Mouse (Mus musculus) fat pad, adult 2 months (tissue): ENCODE data around the gene Vsig2.

Experiments used
- DNase-seq: peaks from one replicate; pipeline ENCODE4 v3.0.0-alpha.2; 2011; ENCODE audit warnings: low read depth, low spot score; ENCODE audit errors: extremely low read depth

The Vsig2 gene

DNA sequence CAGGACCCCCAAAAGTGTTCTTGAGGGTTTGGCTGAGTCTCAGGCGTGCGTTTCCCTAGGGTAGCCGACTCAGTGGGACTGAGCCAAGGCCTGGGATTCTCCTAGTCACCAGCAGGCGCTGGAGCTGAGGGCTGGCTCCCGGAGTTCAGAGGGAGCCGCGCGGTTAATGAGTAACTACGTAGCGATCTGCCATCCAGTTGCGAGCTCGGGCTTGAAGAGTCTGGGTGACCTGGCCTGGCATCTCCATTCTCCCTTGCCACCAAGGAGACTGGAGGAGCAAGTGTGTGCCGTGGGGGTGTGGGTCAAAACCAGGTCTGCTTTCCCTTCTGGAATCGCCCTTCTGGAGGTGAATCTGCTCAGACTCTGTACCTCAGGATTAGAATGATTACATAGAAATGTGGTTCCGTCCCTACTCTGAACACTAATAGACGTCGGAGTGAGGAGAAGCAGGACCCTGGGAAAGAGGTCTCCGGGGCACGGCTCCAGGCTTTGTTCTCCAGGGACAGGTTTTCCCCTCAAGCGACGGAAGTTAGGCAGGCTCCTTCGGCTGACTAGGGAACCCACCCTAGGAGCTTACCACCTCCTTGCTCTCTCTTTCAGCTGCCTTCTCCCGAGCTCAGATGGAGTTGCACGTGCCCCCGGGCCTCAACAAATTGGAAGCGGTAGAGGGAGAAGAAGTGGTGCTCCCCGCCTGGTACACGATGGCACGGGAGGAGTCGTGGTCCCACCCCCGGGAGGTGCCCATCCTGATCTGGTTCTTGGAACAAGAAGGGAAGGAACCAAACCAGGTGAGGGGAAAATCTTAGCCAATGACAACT, 8.0 kb upstream of the Vsig2 start:
- DNase-seq, result no peak

DNA sequence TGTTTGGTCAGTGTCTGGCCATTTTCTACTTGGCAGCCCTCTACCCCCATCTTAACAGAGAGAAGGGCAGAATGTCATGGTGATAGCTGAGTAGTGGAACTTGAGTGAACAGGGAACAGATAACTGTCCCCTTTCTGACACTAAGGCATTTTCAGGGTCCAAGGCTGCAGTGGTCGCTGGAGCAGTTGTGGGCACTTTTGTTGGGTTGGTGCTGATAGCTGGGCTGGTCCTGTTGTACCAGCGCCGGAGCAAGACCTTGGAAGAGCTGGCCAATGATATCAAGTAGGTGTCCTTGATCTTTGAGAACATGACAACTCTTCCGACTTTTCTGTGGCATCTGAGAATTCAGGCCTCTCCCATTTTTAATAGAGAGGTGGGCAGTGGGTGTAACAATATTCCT, 2.2 kb upstream of the Vsig2 start:
- DNase-seq, result no peak

DNA sequence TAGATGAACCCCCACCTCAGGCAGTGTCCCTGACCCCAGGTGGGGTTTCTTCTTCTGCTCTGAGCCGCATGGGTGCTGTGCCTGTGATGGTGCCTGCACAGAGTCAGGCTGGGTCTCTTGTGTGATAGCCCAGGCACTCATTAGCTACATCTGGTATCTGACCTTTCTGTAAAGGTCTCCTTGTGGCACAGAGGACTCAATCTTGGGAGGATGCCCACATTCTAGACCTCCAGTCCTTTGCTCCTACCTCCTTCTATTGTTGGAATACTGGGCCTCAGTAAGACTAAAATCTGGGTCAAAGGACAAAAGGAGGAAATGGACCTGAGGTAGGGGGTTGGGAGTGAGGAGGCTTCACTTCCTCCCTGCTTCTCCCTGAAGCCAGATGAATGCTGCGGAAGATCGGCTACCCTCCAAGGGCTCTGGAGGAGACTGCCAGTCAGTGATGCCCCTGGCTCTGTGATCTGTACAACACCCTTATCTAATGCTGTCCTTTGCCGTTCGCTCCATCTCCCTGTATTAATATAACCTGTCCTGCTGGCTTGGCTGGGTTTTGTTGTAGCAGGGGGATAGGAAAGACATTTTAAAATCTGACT, 1.3 kb upstream of the Vsig2 start:
- DNase-seq, result no peak

DNA sequence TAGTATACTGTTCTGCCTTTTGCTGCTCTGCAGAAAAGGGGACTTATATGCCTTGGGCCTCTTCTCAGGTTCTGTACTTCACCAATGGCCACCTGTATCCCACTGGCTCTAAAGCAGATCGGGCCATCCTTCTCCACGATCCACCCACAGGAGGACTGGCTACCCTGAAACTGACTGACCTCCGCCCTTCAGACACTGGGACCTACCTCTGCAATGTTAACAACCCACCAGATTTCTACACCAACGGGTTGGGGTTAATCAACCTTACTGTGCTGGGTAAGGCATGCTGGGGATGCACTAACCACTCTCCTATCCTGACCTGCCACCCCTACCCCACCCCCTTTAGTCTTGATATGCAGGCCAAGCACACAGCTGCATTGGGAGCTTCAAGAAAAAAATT, 1.2 kb downstream of the Vsig2 start:
- DNase-seq, result no peak

DNA sequence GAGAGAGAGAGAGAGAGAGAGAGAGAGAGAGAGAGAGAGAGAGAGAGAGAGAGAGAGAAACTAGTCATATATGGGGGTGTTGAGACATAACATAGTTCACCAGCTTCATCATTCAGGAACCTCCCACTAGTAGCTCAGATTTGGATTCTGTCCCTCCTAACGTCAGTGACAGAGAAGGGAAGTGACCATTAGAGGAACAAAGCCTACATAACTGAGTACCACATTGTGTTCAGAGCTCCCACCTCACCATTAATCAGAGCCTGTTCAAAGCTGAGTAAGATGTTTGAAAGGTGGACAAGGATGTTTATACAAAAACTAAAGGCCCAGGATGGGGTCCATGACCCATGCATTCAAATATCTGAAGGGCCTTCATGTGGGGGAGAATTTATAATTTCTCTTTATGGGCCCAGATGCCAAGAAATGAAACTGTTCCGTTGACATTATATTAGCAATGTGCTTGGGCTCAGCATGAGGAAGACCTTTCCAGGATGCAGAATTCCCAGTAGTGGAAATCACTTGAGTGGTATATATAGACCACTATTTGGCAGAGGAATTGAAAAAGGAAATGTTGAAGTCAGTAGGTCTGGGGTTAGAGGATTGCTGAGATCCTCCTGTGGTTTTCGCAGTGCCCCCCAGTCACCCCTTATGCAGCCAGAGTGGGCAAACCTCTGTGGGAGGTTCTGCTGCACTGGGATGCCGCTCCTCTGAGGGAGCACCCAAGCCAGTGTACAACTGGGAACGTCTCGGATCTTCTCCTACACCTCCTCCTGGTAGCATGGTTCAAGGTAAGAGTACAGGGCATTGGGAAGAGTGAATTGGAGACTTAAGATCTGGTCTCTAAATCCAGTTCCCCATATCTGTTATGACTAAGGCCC, 1.9 kb downstream of the Vsig2 start:
- no peak for DNase-seq

DNA sequence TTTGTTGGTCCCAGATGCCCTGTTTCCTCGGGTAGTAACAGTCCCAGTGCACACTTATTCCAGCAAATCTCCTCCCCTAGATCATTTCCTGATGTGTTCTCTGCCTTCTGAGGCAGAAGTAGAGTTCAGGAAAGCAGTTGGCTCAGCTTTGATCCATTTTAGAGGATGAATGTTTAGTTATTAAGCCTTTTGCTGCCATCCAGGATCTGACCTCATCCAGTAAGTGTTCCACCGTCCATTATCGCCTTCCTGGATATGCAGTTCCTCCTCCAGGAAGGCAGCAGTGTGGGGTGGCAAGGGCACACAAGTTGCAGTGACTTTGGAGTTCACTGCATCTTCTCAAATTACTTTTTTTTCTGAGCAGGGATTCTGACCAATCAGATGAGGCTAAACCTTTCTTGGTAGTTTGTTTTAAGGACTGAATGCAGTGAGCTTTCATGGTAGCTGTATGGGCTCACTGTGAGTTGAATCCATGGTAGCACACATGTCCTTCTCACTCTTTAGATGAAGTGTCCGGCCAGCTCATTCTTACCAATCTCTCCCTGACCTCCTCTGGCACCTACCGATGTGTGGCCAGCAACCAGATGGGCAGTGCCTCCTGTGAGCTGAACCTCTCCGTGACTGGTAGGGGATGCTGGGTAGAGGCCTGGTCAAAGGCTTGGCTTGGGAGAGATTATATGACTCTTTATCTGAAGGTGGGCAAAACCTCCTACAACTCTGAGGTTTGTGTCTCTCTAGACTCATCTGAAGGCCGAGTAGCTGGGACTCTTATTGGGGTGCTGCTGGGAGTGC, 3.0 kb downstream of the Vsig2 start:
- DNase-seq, result no peak

DNA sequence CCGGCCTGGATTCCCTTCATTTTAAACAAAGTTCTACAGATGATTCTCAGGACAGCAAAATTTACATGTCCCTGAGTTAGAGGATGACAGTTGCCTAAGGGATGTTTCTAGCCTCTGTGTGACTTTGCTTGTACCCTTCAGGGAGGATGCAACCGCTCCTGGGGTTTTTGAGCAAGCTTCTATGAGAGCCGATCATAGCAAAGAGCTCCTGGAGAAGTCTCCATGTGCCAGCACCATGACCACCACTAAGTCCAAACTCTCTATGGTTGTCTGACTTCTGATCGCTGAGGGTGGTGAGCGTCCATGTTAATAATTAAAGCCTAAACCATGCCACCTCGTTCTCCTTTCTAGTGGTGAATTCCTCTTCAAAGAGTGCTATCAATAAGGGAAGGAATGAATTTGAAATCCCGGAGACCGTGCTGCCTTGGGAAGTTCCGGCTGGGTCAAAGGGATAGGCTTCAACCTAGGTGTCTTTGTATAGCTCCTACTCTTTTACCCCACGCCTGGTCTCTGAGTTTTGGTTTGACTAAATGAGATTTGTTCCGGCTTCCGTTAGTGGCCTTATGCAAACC, 4.9 kb downstream of the Vsig2 start:
- DNase-seq, result no peak

DNA sequence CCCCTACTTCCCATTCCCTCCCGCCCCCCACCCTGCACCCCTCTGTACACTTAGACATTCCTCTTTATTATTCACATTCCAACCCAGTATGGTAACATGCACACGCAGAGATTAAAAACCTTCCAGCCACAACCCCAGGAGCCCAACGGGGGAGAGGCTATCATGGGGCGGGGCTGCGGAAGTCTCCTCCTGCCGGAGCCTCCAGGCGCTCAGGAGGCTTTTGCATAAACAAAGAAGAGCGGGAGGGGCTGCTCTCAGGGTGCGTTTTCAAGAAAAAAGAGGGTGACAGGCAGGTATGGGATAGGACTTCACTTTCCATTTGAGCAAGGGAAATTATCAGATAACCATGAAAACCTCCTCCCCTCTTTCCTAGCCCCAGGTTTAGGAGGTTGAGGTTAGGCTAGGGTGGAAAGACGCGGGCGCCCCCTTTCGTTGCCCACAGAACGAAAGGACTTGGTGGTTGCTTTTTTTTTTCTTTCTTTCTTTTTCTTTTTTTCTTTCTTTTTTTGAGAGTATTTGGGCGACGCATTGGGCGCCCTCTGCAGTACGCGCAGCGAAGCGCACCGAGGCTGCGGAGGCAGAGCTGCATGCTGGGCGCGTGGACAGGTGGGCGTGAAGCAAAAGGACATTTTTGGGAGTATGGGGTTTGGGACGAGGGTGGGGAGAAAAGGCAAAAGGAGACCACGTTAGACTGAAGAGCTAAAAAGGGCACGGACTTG, 5.6 kb downstream of the Vsig2 start:
- DNase-seq, result no peak

DNA sequence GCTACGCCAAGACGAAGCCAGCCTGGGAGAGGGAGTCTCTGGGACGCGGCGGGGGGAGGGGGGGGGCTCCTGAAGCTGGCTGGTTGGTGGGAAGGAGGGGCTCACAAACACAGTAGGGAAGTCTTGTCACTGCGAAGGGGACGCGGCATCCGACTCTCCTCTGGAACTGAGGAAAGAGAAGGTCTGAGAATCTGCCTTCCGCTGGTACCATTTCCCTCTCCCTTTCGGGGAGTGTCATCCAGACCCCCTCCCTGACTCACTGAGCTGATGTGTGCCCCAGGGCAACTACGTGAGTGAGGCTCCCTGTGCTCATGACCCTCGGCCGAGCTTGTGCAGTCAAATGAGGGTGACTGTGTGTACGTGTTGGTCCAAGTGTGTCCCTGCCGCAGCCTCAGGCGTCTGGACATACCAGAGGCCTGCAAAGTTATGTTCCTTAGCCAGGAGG, 6.1 kb downstream of the Vsig2 start:
- no peak for DNase-seq

DNA sequence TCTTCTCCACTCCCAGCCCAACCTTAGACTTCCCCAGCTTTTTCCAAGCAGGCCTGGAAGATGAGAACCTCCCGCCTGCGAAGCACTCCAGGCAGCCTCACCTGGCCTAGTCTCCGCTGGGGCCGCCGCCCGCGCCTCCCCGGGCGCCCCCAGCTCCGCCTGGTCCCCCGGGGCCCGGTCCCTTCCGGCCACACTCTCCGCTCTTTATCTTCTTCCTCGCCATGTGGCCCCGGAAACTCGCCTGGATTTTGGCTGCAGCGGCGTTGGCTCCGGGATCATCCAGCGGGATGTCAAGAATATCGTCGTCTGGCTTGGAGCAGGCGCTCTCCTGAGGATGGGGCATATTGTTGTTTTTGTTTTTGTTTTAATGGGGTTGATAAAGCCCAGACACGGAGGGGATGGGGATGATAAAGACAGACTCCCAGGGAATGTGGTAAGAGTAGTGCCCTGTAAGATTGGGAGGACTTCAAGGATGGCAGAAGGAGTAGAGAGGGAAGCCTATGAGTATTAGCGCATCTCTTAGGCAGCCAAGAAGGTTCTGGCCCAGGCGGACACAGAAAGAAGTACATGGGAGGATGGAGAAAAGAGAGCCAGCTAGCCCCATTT, 6.9 kb downstream of the Vsig2 start:
- no peak for DNase-seq

DNA sequence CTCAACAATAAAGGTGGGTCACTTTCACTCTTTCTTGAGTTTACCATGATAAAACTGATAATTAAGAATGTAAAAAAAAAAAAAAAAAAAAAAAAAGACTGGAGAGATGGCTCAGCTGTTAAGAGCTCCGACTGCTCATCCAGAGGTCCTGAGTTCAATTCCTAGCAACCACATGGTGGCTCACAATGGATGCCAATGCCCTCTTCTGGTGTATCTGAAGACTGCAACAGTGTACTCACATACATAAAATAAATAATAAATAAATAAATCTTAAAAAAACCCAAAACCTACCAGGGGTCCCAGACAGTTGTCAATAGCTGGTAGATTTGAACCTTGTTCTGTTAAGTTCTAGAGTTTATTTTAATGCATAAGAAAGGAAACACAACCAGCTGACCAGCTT, 7.8 kb downstream of the Vsig2 start:
- DNase-seq, result no peak

DNA sequence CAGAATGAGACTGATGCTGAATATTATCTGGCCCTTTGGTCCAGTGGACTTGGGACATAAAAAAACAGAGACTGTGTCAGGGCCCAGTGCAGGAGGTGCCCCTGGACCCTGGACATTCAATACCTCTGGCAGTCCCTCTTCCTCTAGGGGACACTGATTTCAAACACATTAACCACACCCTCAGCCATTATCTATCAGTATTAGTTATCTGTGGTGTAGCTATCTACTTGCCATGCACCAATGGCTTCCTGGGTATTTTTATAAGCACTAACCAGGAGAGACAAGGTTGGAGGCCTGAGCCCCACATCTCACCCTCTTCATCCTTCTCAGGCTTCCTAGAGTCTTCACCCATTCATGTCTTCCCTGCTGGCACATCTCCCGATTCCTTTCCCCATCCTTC, 11.4 kb downstream of the Vsig2 start:
- no peak for DNase-seq

DNA sequence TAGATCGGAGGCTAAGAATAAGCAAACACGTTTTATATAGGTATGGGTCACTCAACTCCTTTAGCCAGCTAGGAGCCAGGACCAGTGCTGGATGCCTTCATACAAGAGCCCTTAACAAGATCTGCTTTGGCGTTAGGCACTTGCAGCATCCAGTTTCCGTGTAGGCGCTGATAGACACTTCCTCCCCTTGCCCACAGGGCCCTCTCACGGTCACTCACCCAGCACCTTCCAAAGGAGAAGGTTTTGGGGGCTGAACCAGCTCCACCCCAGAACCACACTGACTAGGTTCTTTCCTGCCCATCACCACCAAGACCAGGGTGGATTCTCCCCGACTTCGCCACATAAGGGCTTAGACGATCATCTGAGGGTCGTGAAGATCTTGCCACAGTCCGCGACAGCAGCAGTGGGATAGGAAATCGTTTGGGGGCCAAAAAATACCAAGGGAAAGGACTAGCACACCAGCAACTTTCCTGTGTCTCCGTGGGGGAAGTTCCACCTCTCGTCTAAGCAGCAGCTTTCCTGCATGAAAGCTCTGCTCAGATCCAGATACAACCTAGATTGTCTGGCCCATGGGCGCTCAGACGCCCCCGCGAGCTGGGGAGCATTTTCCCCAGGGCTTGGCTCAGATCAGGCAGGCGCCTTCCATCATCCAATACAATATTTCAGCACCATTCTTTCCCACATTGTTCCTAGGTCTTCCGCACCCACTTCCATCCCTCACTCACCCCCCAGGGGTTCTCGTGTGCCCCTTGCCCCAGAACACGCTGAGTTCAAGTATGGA, 12.9 kb downstream of the Vsig2 start:
- no peak for DNase-seq

DNA sequence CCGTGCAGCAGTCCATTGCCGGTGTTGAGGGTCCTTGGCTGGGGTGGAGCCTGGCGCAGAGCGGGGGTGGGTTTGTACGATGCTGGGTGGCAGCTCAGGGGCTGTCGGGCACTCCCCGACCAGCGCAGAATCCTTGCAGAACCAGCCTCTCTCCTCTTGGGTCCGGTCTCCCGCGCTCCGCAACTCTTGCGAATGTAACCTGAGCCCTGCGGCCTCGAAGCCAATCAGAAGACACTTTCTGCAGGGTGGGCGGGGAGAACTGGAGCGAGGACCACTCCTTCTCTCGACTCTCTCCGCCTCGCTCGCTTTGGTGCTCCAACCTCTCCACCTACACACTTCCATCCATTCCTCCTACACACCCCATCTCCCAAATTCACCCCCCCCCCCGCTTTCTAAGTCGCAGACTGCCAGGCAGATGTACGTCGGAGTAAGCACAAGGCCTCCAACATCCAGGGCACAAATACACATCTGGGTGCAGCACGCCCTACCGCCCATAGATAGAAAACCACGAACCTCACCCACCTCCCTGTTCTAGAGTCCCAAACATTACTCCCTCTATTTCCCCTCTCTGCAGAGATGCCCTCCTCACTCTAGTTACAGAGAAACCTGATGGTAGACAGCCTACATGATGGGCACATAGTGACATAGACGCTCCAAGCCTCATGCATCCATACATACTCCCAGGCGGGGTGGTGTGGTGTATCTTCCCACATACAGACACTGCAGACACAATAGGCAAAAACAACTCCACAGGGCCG, 13.7 kb downstream of the Vsig2 start, which contains the start of gene Nrgn:
TSS of gene Nrgn (minus strand) at position 369 of the 758 bp plus-strand sequence.
- DNase-seq, result no peak

DNA sequence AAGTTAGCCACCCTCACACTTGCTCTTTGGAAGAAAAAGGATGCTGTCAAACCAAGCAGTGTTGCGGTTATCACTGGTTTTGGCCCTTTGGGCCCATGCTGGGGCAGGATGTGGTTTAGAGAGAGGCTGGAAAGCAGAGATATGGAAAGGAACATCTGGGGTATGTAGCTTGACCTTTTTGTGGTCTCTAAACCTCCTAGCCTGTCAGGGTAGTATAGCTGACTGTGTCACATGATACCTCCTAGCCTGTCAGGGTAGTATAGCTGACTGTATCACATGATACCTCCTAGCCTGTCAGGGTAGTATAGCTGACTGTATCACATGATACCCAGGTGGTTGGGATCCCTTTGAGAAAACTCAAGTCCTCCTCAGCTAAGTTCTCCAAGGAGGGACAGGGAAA, 15.2 kb downstream of the Vsig2 start:
- DNase-seq, result no peak

DNA sequence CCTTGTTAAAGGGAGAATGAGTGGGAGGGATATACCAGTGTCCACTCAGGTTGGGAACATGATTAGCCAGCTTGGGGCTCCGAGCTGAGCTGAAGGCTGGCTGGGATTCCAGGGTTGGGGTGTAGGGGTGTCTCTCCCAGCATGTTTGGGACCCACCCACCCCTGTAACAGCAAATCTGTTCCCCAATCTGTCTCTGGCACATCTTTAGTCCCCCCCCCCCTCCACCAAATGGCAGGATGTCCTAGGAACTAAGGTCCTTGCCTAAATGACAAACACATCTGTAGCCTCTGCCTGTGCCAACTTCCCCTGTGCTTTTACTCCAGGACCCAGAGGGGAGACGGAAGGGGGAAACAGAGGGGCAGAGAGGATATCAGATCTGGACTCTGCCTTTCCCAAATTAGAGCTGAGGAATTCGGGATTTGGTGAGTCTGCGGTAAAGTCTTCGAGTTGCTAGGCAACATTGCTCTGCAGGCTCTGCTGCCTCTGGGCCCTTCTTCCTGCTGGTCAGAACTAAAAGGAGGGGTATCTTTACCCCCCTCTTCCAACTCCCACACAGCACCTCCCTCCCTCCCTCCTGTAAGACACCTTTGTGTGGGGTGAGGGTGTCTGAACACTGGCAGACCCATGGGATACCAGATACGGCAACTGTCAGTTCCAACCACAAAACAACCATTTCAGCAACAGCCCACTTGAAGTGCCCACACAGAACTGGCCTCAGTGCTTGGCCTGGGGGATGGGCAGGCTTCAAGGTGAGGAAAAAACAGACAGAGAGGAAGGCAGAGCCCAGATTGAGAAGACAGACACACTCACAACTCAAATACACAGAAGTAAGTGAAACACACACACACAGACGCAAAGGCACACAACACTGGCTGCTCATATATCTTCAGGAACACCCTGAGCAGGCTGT, 16.0 kb downstream of the Vsig2 start, which contains the start of gene Siae:
TSS of gene Siae (plus strand) at position 861 of the 911 bp plus-strand sequence.
- no peak for DNase-seq

DNA sequence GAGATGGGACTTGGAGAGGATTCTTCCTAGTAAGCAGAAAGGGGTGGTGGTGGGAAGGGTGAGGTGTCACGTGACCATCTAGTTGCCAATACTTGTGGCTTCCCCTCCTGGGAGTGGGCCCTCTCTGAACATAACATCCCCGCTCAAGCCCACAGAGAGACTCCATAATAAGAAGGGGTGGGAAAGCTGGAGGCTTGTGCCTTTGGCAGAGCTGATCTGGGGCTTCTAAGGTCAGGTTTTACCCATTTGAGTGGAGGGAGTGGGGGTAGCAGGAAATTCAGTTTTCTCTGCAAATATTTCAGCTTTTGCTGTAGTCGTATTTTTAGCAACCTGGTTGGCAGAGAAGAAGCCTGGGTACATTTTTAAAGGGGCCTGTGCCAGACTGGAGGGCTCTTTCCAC, 17.3 kb downstream of the Vsig2 start:
- DNase-seq, result no peak
